Mouse (Mus musculus): Measurements from ENCODE around the gene Limk2. TPM values are rescaled to one million over a fixed set of nuclear protein-coding genes. Genes with fewer than 3 reads are reported as not detected.

Gene Limk2
- polyA plus RNA-seq, 1 experiment from 2014 or later: 7.3 TPM

DNA sequence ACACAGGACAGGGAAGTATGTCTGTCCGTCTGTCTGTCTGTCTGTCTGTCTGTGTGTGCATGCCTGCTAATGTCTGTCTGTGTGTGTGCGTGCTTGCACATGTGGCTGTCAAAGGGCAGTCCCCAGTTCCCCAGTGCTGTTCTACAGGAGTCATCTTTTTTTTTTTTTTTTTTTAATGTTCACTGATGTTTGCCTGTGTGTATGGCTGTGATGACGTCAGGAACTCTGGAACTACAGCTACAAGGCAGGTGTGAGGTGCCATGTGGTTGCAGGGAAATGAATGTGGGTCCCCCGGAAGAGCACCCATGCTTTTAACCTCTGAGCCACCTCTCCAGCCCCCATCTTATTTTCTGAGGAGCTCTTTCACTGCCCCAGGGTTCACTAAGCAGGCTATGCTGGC lies 99.1 kb downstream of the Limk2 start:
- 72% methylated on average over 4 of the region's 4 CpGs for WGBS (ENCODE audit: insufficient replicate concordance)
- Histone ChIP-seq H3K4me3 (ENCODE audit: low read depth, low read length) (no peak overlapping the region), H3K27me3 (ENCODE audit: control insufficient read depth, insufficient read depth, low read depth, low read length) (no peaks in the 10 kb centered on the region), H3K27ac (ENCODE audit: low read length) (no peak overlapping the region), H3K4me2 (ENCODE audit: low read depth, low read length) (no peak overlapping the region), H3K9ac (ENCODE audit: low read depth, low read length) (no peak overlapping the region), H3K9me3 (replicated peaks; ENCODE audit: control insufficient read depth, low read length) (no peaks in the 10 kb centered on the region), H3K4me1 (ENCODE audit: control insufficient read depth, low read depth, low read length) (peaks cover 15% of the 10 kb centered on the region), H3K36me3 (ENCODE audit: control insufficient read depth, insufficient read depth) (peaks cover 31% of the 10 kb centered on the region)
- no peak for ATAC-seq (ENCODE audit: low read depth)

DNA sequence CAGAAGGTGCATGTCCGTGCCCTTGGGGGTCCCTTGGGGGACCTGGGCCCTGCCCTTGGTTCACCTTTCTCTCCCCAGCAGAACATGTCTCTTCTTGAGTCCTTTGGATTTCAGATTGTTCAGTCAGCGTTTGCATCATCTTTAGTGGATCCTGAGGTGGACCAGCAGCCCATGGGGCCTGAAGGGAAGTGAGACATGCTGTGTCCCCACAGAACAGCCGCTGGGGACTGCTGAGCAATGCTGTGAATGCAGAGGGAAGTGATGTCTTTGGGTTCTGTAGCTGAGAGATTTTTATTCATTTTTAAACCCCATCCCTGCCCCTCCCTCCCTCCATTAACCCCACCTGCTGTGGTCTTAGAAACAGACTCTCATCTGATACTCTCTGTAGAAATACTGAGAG lies 101.1 kb downstream of the Limk2 start:
- Histone ChIP-seq H3K4me2 (ENCODE audit: low read depth, low read length) (no peak overlapping the region), H3K4me3 (ENCODE audit: low read depth, low read length) (no peak overlapping the region), H3K27ac (ENCODE audit: low read length) (no peak overlapping the region), H3K9me3 (replicated peaks; ENCODE audit: control insufficient read depth, low read length) (no peaks in the 10 kb centered on the region), H3K9ac (ENCODE audit: low read depth, low read length) (no peak overlapping the region), H3K4me1 (ENCODE audit: control insufficient read depth, low read depth, low read length) (peaks cover 8% of the 10 kb centered on the region), H3K36me3 (ENCODE audit: control insufficient read depth, insufficient read depth) (peaks cover 38% of the 10 kb centered on the region), H3K27me3 (ENCODE audit: control insufficient read depth, insufficient read depth, low read depth, low read length) (no peaks in the 10 kb centered on the region)
- no peak for ATAC-seq (ENCODE audit: low read depth)
- WGBS (ENCODE audit: insufficient replicate concordance): 69% methylated on average over 3 of the region's 3 CpGs

DNA sequence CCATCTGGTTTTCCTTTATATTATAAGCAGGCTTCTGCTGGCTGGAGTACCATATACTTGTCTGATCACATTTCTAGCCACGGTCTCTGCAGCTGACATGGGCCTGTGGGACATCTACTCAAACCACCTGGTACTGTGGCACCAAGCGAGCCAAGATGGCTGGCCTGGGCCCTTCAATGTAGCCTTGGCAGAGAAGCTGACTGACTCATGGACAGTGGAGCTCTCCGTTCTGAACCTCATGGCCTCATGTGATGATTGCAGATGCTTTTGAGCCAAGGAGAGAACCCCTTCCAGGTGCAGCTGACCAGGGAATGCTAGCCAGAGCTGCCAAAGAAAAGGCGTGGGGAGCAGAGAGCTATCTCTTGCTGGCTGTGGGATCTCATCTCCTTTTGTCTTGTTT lies 103.2 kb downstream of the Limk2 start:
- no peak for ATAC-seq (ENCODE audit: low read depth)
- H3K4me1 ChIP-seq (ENCODE audit: control insufficient read depth, low read depth, low read length): peaks cover 4% of the 10 kb centered on the region
- H3K36me3 ChIP-seq (ENCODE audit: control insufficient read depth, insufficient read depth): peaks cover 46% of the 10 kb centered on the region
- H3K9me3 ChIP-seq (replicated peaks; ENCODE audit: control insufficient read depth, low read length): no peaks in the 10 kb centered on the region
- no peak overlapping the region for H3K9ac ChIP-seq (ENCODE audit: low read depth, low read length)
- H3K4me2 ChIP-seq (ENCODE audit: low read depth, low read length): no peak overlapping the region
- no peak overlapping the region for H3K4me3 ChIP-seq (ENCODE audit: low read depth, low read length)
- 75% methylated on average over 4 of the region's 4 CpGs for WGBS (ENCODE audit: insufficient replicate concordance)
- no peak overlapping the region for H3K27ac ChIP-seq (ENCODE audit: low read length)
- H3K27me3 ChIP-seq (ENCODE audit: control insufficient read depth, insufficient read depth, low read depth, low read length): no peaks in the 10 kb centered on the region

DNA sequence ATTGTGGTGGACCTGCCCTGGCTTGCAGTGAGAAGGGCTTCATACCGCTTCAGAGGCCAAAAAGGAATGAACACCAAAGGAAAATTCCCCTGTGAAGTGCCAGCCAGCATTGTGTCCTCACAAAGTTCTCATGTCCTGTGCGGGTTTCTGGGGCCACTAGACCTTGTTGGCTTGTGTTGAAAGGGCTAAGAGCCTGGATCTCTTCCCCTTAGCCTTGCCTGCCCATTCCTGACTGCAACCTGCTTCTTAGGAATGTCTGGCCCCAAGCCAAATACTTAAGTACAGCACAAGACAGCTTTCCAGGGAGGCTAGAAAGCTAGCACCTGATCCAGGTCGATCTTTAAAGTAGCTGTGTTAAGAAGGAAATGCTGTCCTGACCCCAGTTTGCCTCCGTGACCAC lies 106.2 kb downstream of the Limk2 start:
- Histone ChIP-seq H3K9me3 (replicated peaks; ENCODE audit: control insufficient read depth, low read length) (no peaks in the 10 kb centered on the region), H3K27ac (ENCODE audit: low read length) (no peak overlapping the region), H3K36me3 (ENCODE audit: control insufficient read depth, insufficient read depth) (peaks cover 42% of the 10 kb centered on the region), H3K4me2 (ENCODE audit: low read depth, low read length) (no peak overlapping the region), H3K9ac (ENCODE audit: low read depth, low read length) (no peak overlapping the region), H3K4me3 (ENCODE audit: low read depth, low read length) (no peak overlapping the region), H3K27me3 (ENCODE audit: control insufficient read depth, insufficient read depth, low read depth, low read length) (no peaks in the 10 kb centered on the region), H3K4me1 (ENCODE audit: control insufficient read depth, low read depth, low read length) (no peaks in the 10 kb centered on the region; the same call in 1 of the 2 replicates)
- ATAC-seq (ENCODE audit: low read depth): no peak
- WGBS (ENCODE audit: insufficient replicate concordance): 76% methylated on average over 4 of the region's 4 CpGs

DNA sequence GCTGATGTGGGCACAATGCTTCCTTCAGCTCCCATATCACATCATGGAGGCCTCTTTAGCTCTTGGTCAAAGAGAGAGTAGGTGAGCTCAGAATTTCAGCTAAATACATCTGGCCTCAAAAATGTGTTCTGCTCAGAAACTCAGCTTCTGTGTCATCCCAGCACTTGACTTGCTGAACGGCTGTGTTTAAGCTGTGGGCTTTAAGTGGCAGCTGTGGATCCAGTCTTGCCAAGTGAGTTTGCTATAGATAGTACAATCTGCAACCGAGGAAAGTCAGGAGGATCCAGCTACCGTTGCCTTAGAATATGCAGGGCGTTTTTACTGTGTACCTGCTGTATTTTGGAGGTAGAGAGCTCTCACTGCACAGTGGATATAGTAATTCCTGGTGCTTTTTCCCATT lies 106.6 kb downstream of the Limk2 start:
- Histone ChIP-seq H3K4me1 (ENCODE audit: control insufficient read depth, low read depth, low read length) (no peaks in the 10 kb centered on the region; the same call in 1 of the 2 replicates), H3K27me3 (ENCODE audit: control insufficient read depth, insufficient read depth, low read depth, low read length) (no peaks in the 10 kb centered on the region), H3K36me3 (ENCODE audit: control insufficient read depth, insufficient read depth) (peaks cover 38% of the 10 kb centered on the region), H3K4me3 (ENCODE audit: low read depth, low read length) (no peak overlapping the region), H3K9me3 (replicated peaks; ENCODE audit: control insufficient read depth, low read length) (no peaks in the 10 kb centered on the region), H3K27ac (ENCODE audit: low read length) (no peak overlapping the region), H3K9ac (ENCODE audit: low read depth, low read length) (no peak overlapping the region), H3K4me2 (ENCODE audit: low read depth, low read length) (no peak overlapping the region)
- no peak for ATAC-seq (ENCODE audit: low read depth)
- 77% methylated on average over 4 of the region's 4 CpGs for WGBS (ENCODE audit: insufficient replicate concordance)

DNA sequence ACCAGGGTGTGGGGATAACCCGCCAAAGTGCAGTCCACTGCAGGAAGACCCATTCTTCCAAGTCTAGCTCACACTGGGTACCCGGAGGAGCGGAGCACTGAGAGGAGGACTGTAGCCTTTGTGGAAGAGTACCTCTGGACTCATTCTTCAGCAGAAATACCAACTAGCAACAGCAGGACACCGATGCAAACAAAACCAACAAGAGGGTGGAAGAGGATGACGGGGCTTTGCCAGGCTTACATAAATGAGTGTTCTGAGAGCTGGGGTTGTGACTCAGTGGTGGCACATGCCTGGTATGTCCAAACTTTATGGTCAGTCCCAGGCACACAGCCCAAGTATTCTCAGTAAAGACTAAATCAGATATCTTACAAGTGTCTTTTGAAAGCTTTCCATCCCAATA lies 107.9 kb downstream of the Limk2 start:
- Histone ChIP-seq H3K27ac (ENCODE audit: low read length) (no peak overlapping the region), H3K4me1 (ENCODE audit: control insufficient read depth, low read depth, low read length) (no peaks in the 10 kb centered on the region; the same call in 1 of the 2 replicates), H3K9ac (ENCODE audit: low read depth, low read length) (no peak overlapping the region), H3K36me3 (ENCODE audit: control insufficient read depth, insufficient read depth) (peaks cover 32% of the 10 kb centered on the region), H3K4me2 (ENCODE audit: low read depth, low read length) (no peak overlapping the region), H3K9me3 (replicated peaks; ENCODE audit: control insufficient read depth, low read length) (no peaks in the 10 kb centered on the region), H3K27me3 (ENCODE audit: control insufficient read depth, insufficient read depth, low read depth, low read length) (no peaks in the 10 kb centered on the region), H3K4me3 (ENCODE audit: low read depth, low read length) (no peak overlapping the region)
- 73% methylated on average over 5 of the region's 5 CpGs for WGBS (ENCODE audit: insufficient replicate concordance)
- ATAC-seq (ENCODE audit: low read depth): no peak

DNA sequence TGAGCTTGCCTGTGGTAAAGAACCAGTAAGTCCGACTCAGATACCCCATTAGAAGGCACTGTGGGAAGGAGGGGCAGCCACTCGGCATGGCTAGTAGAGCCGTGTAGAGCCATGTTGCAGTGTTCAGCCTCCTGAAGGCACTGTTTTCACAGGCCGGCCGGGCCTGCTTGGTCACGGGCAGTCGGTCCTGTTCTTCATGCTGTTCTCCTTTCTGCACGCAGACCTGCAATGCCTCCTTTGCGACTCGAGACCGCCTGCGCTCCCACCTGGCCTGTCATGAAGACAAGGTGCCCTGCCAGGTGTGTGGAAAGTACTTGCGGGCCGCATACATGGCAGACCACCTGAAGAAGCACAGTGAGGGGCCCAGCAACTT lies 110.2 kb downstream of the Limk2 start:
- no peak overlapping the region for H3K27ac ChIP-seq (ENCODE audit: low read length)
- H3K4me1 ChIP-seq (ENCODE audit: control insufficient read depth, low read depth, low read length): peaks cover 12% of the 10 kb centered on the region
- H3K9me3 ChIP-seq (replicated peaks; ENCODE audit: control insufficient read depth, low read length): no peaks in the 10 kb centered on the region
- H3K9ac ChIP-seq (ENCODE audit: low read depth, low read length): no peak overlapping the region
- 76% methylated on average over 14 of the region's 14 CpGs for WGBS (ENCODE audit: insufficient replicate concordance)
- H3K4me3 ChIP-seq (ENCODE audit: low read depth, low read length): no peak overlapping the region
- ATAC-seq (ENCODE audit: low read depth): no peak
- H3K4me2 ChIP-seq (ENCODE audit: low read depth, low read length): no peak overlapping the region
- H3K36me3 ChIP-seq (ENCODE audit: control insufficient read depth, insufficient read depth): peaks cover 35% of the 10 kb centered on the region
- H3K27me3 ChIP-seq (ENCODE audit: control insufficient read depth, insufficient read depth, low read depth, low read length): no peaks in the 10 kb centered on the region

DNA sequence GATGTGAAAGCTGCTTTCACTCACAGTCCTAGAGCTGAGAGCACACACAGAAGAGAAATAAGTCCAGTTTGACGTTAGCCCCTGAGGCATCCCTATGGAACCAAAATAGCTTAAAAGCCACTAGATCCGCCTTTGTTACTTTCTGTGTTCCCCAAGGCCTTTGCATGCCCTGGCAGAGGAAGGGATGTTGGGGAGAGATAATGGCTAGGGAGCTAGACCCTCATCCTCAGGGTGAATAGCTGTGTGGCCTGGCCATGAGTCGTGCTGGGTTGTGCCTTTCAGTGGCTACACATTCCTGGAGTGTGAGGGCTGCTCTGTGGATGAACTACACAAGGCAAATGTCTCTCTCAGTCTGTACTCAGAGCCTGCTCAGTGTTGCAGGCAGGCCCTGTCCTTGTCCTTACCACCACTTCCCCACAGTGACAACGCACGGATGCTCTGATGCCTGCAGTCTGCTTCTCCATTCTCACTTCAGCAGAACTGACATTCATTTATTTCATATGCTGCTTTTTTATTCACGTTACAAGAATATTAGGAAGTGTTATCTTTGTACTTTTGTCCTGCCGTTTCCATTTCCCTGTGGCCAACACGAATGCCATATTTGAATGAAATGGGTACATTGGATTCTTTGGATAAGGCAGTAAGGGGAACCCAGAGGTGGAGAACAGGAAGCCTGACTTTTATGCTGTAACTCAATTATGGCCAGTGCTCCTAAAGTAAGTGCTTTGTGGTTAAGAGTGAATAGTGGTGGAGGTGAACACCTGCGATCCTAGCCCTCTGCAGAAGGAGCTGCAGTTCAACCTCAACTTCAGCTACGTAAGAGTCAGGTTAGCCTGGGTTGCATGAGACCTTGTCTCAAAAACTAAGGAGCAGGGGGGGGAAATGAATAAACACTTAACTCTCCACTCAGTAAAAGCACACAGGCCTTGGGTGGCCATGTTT lies 110.8 kb downstream of the Limk2 start:
- no peak overlapping the region for H3K4me3 ChIP-seq (ENCODE audit: low read depth, low read length)
- WGBS (ENCODE audit: insufficient replicate concordance): 59% methylated on average over 10 of the region's 10 CpGs
- no peak for ATAC-seq (ENCODE audit: low read depth)
- no peak overlapping the region for H3K4me2 ChIP-seq (ENCODE audit: low read depth, low read length)
- no peak overlapping the region for H3K9ac ChIP-seq (ENCODE audit: low read depth, low read length)
- no peak overlapping the region for H3K27ac ChIP-seq (ENCODE audit: low read length)
- peaks cover 35% of the 10 kb centered on the region for H3K36me3 ChIP-seq (ENCODE audit: control insufficient read depth, insufficient read depth)
- H3K27me3 ChIP-seq (ENCODE audit: control insufficient read depth, insufficient read depth, low read depth, low read length): no peaks in the 10 kb centered on the region
- no peaks in the 10 kb centered on the region for H3K9me3 ChIP-seq (replicated peaks; ENCODE audit: control insufficient read depth, low read length)
- H3K4me1 ChIP-seq (ENCODE audit: control insufficient read depth, low read depth, low read length): peaks cover 19% of the 10 kb centered on the region

DNA sequence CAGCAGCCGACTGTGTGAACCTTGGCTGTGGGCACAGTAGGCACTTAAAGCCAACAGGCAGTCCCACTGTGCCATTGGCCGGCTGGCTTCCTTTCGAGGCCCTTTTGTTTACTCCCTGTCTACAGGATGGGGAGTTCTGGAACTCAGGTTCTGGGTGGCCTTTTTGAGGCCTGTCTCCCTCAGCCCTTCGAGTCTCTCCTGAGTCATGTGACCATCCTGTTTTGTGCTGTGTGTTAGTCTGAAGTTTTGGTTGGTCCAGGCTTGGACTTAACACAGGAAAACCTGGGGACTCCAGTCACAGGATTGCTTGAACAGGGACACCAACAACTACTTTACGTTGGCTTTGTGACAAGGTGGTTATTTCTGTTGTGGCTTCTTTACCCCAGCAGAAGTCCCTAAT lies 112.9 kb downstream of the Limk2 start:
- H3K36me3 ChIP-seq (ENCODE audit: control insufficient read depth, insufficient read depth): peaks cover 25% of the 10 kb centered on the region
- peaks cover 39% of the 10 kb centered on the region for H3K4me1 ChIP-seq (ENCODE audit: control insufficient read depth, low read depth, low read length)
- 61% methylated on average over 5 of the region's 5 CpGs for WGBS (ENCODE audit: insufficient replicate concordance)

More for the DNA sequence above, 112.9 kb downstream of the Limk2 start:
- Histone ChIP-seq H3K27ac (ENCODE audit: low read length) (no peak overlapping the region), H3K9me3 (replicated peaks; ENCODE audit: control insufficient read depth, low read length) (no peaks in the 10 kb centered on the region), H3K27me3 (ENCODE audit: control insufficient read depth, insufficient read depth, low read depth, low read length) (no peaks in the 10 kb centered on the region), H3K4me3 (ENCODE audit: low read depth, low read length) (no peak overlapping the region), H3K9ac (ENCODE audit: low read depth, low read length) (no peak overlapping the region), H3K4me2 (ENCODE audit: low read depth, low read length) (no peak overlapping the region)
- no peak for ATAC-seq (ENCODE audit: low read depth)

All from liver, embryonic 16.5 days (tissue).